Mouse (Mus musculus): ENCODE data around the gene Scgb1c1. TPM values are rescaled to one million over a fixed set of nuclear protein-coding genes. Genes with fewer than 3 reads are reported as not detected.
A peak's percentile ranks its signal among the peaks of the same experiment; 100 is the strongest.

Scgb1c1 gene
- total RNA-seq, 1 experiment from 2014 or later: not detected

DNA sequence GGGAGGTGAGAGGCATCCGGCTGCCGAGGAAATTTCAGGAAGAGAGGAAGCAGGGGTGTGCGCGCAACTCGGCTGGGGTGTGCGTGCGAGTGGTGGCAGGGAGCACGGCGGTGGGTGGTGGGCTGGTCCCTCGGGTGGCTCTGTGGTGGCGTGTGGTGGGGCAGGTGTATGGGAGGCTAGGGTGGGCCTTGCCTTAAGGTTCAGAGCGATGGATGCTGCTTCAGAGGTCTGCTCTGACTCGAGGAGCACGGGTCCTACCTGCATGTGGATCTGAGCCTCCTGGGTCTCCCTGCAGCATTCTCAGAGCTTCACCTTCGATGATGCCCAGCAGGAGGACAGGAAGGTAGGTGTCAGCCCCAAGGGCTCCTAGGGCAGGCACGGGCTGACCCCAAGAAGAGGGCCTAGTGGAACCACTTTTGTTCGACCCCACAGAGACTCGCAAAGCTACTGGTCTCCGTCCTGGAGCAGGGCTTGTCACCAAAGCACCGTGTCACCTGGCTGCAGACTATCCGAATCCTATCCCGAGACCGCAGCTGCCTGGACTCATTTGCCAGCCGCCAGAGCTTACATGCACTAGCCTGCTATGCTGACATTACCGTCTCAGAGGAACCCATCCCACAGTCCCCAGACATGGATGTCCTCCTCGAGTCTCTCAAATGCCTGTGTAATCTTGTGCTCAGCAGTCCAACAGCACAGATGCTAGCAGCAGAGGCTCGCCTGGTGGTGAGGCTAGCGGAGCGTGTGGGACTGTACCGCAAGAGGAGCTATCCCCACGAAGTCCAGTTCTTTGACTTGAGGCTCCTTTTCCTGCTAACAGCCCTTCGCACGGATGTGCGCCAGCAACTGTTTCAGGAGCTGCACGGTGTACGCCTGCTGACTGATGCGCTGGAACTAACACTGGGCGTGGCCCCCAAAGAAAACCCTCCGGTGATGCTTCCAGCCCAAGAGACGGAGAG, 12.5 kb downstream of the Scgb1c1 start, which contains the start of gene Bet1l:
Bet1l (minus strand) TSS at position 28 of the 956 bp plus-strand sequence.
- ATAC-seq (replicated peaks in 1 of 2; ENCODE audit: insufficient read depth in 1 of 2, low FRiP score in 2 of 2, low TSS enrichment in 1 of 2, low read depth in 1 of 2, poor library complexity in 2 of 2, severe bottlenecking in 2 of 2): peak; percentile 1 to 19; a peak in 1 of 4 replicates

DNA sequence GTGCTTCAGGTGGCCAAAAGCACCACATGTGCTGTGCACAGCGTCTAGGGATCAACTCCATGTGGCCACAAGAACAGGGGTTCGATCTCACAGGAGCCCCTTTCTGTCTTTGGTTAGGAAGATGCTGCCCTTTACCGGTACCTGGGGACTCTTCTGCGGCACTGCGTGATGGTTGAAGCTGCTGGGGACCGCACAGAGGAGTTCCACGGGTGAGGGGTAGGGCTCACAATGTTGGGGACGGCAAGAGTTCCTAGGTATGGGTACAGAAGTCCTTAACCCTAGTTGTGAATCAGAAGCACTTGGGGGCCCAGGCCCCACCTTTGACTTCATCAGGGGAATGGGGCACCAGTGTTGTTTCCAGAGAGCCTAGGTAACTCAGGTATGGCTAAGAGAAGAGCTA, 13.4 kb downstream of the Scgb1c1 start:
- ATAC-seq (replicated peaks in 1 of 2; ENCODE audit: insufficient read depth in 1 of 2, low FRiP score in 2 of 2, low TSS enrichment in 1 of 2, low read depth in 1 of 2, poor library complexity in 2 of 2, severe bottlenecking in 2 of 2): no peak

DNA sequence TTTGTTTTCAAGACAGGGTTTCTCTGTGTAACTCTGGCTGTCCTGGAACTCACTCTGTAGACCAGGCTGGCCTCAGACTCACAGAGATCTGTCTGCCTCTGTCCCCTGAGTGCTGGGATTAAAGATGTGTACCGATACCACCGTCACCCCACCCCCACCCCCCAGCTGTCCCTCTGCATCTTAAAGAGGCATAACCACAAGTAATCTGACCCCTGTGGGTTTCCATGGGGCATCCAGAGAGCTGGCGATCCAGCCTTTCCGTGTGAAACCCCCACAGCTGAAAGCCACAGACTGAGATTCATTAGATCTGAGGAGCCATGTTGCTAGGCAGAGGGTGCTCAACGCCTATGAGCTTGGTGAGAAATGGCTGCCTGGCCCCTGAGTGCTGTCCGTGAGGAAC, 14.7 kb downstream of the Scgb1c1 start:
- no peak for ATAC-seq (replicated peaks in 1 of 2; ENCODE audit: insufficient read depth in 1 of 2, low FRiP score in 2 of 2, low TSS enrichment in 1 of 2, low read depth in 1 of 2, poor library complexity in 2 of 2, severe bottlenecking in 2 of 2)

DNA sequence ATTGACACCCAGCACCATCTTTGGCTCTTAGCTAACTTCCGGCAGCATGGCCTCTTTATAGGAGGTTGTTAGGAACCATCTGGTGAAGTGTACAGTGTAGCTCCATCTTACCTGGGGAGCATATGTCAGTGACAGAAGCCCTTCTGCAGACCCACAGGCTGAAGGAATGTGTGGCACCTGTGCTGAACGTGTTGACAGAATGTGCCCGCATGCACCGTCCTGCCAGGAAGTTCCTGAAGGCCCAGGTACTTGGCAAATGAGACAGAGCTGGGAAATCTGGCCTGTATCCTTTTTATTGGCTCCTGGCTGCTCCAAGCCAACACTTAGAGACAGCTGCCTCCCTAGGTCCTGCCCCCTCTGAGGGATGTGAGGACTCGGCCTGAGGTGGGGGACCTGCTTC, 15.4 kb downstream of the Scgb1c1 start:
- no peak for ATAC-seq (replicated peaks in 1 of 2; ENCODE audit: insufficient read depth in 1 of 2, low FRiP score in 2 of 2, low TSS enrichment in 1 of 2, low read depth in 1 of 2, poor library complexity in 2 of 2, severe bottlenecking in 2 of 2)

DNA sequence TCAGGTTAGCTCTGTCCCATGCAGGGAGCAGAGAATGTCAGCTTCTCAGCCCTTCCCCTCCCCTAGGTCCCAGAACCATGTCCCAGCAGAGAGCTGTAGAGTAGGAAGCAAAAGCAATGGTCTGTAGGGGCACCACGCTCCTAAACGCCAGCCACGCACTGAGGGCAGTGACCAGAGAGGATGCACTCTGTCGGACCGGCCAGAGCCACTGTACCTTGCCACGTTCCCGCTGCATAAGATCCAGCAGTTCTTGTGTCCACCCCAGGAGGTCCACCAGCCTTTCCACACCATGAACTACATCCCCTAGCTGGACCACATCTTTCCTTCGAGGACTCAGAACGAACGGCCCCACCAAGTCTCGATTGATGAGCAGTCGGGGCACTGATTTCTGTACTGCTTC, 19.4 kb downstream of the Scgb1c1 start:
- ATAC-seq (replicated peaks in 1 of 2; ENCODE audit: insufficient read depth in 1 of 2, low FRiP score in 2 of 2, low TSS enrichment in 1 of 2, low read depth in 1 of 2, poor library complexity in 2 of 2, severe bottlenecking in 2 of 2): no peak

DNA sequence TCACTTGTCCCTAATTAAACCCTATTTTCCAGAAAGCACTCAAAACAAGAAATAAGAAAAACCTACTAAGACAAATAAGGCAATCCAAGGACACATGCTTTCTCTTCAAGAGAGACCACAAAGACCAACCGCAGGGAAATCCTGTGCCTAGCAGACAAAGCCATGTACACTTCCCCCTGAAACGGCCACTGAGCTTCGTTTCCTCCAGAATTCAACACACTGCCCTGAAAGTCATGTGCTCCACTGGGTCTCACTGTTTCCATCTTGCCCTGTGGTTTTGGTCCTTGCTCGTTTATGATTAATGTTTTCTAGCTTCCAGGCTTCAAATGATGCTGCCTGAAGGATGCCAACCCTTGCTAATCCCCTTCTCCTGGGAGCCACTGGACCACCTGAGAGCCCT, 28.9 kb downstream of the Scgb1c1 start:
- ATAC-seq (replicated peaks in 1 of 2; ENCODE audit: insufficient read depth in 1 of 2, low FRiP score in 2 of 2, low TSS enrichment in 1 of 2, low read depth in 1 of 2, poor library complexity in 2 of 2, severe bottlenecking in 2 of 2): peak; percentile 82 to 85

DNA sequence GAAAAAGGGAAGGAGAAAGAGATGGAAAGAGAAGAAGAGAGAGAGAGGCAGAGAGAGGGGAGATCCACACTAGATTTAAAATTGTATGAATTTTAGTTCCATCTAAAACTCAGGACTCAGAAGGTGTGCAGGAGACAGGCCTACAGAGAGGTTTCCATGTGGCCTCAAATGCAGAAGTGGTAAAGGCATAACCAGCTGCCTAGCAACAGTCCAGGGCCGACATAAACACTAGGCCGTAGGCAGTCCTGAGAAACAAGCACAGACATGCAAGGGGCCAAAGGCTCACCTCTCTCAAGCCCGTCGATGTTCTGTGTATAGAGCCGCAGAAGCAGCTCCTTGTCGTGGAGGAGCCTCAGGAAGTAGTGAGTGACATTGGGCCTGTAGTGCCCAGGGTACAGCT, 32.0 kb downstream of the Scgb1c1 start:
- peak; percentile 50 to 55 for ATAC-seq (replicated peaks in 1 of 2; ENCODE audit: insufficient read depth in 1 of 2, low FRiP score in 2 of 2, low TSS enrichment in 1 of 2, low read depth in 1 of 2, poor library complexity in 2 of 2, severe bottlenecking in 2 of 2)

DNA sequence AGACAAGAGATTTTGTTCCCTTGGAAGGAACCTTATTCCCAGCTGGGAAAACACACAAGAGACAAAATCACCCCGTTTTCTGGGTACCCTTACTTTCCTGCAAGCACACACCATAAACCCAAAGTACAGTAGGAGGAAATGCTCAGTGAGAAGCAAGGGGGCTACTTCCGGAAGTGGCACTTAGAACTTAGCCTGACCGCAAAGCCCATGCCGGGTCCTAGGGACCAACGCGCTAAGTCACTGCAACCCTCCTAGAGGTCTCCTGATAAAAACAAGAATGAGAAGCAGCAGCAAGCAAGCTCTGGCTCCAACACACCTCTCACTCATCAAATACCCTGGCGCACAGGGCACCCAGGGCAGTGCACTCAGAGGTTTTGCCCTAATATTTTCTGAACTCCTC, 34.0 kb downstream of the Scgb1c1 start:
- peak; percentile 41 to 57 for ATAC-seq (replicated peaks in 1 of 2; ENCODE audit: insufficient read depth in 1 of 2, low FRiP score in 2 of 2, low TSS enrichment in 1 of 2, low read depth in 1 of 2, poor library complexity in 2 of 2, severe bottlenecking in 2 of 2)

DNA sequence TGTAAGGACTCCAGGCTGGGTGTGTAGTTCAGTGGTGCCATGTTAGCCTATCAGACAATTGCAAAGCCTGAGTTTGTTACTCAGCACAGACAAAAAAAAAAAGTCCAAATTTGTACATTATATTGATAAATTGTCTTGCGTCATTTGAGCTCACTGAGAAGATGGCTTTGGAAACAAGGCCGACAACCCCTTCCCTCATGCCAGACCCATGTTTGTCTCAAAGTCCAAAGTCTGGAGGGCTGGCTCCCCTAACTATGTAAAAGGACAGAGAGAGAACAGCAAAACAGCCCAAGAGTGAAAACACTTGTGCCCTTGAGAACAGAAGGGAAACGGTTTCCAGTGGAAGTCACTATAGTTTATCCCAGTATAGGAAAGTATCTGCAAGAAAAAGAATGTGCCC, 35.1 kb downstream of the Scgb1c1 start:
- ATAC-seq (replicated peaks in 1 of 2; ENCODE audit: insufficient read depth in 1 of 2, low FRiP score in 2 of 2, low TSS enrichment in 1 of 2, low read depth in 1 of 2, poor library complexity in 2 of 2, severe bottlenecking in 2 of 2): no peak

DNA sequence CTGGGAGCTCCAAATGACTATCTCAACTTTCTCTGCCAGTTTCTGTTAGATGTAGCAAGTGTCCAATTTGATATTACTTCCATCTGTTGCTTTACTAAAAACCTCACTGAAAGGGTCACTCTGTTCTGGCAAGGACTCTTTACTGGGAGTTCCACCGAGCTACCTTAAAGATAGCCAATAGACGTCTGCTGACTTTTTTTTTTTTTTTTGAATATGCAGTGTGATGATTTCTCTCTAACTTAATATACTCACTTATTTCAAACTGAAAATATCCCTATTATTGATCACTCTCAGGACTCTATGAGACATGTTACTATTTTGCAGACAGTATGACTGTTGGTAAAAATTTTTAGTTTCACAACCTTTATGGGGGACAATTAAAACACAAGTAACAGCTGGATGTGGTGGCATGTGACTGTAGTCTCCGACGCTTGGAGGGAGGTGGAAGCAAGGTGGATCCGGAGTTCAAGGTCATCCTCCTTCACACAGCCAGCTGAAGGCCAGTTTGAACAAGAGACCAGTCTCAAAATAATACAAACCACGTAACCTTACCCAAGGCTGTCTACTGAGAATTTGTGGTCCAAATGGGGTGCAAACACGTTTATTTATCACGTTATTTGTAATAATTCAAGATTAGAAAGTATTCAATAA, 35.6 kb downstream of the Scgb1c1 start:
- ATAC-seq (replicated peaks in 1 of 2; ENCODE audit: insufficient read depth in 1 of 2, low FRiP score in 2 of 2, low TSS enrichment in 1 of 2, low read depth in 1 of 2, poor library complexity in 2 of 2, severe bottlenecking in 2 of 2): no peak

DNA sequence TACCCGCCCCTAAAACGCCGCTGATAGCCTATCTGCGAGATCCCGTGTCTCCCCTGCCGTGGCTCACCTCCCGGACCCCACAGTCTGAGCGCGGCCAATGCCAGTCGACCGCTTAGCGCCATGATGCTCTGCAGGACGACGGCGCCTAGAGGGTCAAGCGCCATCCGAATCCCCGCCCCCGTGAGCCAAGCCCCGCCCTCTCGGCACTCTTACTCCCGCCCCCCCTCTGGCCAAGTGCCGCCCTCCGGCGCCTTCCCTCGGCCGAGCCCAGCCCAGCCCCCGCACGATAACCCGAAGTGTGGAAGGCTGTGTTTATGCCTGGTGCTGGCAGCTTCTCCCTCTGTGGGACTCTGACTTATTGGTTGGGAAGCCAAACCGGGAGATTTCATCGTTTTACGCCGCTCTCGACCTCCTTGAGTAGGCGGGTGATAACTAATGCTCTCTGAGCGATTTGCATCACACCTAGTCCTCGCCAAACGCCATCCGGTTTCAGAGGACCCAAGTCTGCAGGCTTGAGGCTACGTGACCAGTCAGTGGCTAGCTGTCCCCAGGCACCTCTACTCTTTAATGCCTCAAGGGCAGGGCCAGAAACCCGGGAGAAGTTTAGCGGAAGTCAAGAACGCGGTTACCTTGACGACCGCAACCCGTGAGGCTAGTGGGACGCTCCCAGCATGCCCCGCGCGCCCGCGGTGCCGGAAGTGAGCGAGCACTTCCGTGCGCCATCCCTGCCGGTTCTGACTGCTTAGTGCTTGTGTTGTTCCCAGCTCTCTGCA, 36.5 kb downstream of the Scgb1c1 start, which contains the start of the genes Psmd13 and Sirt3:
Psmd13 (plus strand) TSS at position 273 of the 773 bp plus-strand sequence.
Sirt3 (minus strand) TSS at position 614 of the 773 bp plus-strand sequence.
- peak; percentile 82 to 86 for ATAC-seq (replicated peaks in 1 of 2; ENCODE audit: insufficient read depth in 1 of 2, low FRiP score in 2 of 2, low TSS enrichment in 1 of 2, low read depth in 1 of 2, poor library complexity in 2 of 2, severe bottlenecking in 2 of 2)

DNA sequence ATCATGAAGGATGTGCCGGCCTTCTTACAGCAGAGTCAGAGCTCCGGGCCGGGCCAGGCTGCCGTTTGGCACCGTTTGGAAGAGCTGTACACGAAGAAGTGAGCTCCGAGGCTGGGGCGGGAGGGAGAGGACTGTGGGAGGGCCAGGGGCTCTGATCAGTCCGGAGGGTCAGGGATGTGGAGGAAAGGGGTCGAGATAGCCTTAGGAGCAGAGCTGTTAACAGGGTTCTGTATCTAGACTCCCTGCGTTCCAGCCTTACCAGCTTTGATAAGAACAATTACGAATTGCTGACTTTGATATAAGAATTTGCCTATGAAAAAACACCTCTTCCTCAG, 37.1 kb downstream of the Scgb1c1 start:
- ATAC-seq (replicated peaks in 1 of 2; ENCODE audit: insufficient read depth in 1 of 2, low FRiP score in 2 of 2, low TSS enrichment in 1 of 2, low read depth in 1 of 2, poor library complexity in 2 of 2, severe bottlenecking in 2 of 2): no peak

DNA sequence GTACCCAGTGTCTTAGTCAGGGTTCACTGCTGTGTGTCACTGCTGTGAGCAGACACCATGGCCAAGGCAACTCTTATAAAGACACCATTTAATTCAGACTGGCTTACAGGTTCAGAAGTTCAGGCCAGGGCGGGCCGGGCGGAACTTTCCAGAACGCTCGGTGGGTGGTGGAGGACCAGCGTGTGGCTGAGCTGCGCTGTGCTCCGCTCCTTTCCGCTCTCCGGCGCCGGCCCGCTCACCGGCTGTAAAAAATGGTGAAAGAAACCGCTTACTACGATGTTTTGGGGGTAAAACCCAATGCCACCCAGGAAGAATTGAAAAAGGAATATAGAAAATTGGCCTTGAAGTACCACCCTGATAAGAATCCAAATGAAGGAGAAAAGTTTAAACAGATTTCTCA, 45.3 kb downstream of the Scgb1c1 start:
- 0 out of 4 replicates have a peak, but pooled peaks of 1 of the 2 experiments have one; percentile 39 for ATAC-seq (replicated peaks in 1 of 2; ENCODE audit: insufficient read depth in 1 of 2, low FRiP score in 2 of 2, low TSS enrichment in 1 of 2, low read depth in 1 of 2, poor library complexity in 2 of 2, severe bottlenecking in 2 of 2)

DNA sequence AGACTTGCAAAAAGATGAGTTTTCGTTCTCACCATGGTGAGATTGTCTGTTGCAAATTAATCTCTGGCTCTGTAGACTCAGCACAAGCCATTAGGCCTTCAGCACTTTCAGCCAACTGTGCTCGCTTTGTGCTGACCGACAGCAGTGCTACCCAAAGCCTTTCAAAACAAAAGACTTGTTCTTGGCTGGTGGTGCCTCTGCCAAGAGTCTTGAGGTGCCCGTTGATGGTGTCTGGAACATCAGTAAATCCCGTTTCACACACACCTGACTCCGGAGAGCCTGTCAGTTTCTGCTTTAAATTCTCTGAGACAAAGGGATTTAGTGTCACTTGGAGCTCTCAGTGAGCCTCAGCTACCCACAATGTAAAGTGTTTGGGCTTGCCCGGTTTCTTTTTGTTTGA, 48.7 kb downstream of the Scgb1c1 start:
- ATAC-seq (replicated peaks in 1 of 2; ENCODE audit: insufficient read depth in 1 of 2, low FRiP score in 2 of 2, low TSS enrichment in 1 of 2, low read depth in 1 of 2, poor library complexity in 2 of 2, severe bottlenecking in 2 of 2): no peak

DNA sequence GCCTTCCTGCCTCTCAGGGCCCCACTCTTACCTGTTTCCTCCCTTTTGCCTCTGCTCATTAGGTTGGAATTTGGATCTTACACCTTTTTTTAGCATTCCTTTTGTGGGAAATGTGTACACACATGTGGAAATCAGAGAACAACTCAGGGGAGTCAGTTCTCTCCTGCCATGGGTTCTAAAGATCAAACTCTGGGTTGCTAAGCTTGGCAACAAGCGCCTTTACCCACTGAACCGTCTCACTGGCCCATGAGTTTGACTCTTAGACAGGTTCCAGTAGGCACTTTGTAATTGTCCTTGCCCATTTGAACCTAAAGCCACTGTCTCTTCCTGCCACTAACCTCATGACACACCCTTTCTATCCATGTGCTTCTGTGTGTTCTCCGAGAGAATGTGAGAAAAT, 49.3 kb downstream of the Scgb1c1 start:
- no peak for ATAC-seq (replicated peaks in 1 of 2; ENCODE audit: insufficient read depth in 1 of 2, low FRiP score in 2 of 2, low TSS enrichment in 1 of 2, low read depth in 1 of 2, poor library complexity in 2 of 2, severe bottlenecking in 2 of 2)
